Mouse (Mus musculus) NIH3T3 (cell line): ENCODE data around the gene Ppfia4.

Source experiments
- DNase-seq: peaks from one replicate; pipeline ENCODE4 v3.0.0-alpha.2; 2012; ENCODE audit warnings: low read depth

Gene Ppfia4

DNA sequence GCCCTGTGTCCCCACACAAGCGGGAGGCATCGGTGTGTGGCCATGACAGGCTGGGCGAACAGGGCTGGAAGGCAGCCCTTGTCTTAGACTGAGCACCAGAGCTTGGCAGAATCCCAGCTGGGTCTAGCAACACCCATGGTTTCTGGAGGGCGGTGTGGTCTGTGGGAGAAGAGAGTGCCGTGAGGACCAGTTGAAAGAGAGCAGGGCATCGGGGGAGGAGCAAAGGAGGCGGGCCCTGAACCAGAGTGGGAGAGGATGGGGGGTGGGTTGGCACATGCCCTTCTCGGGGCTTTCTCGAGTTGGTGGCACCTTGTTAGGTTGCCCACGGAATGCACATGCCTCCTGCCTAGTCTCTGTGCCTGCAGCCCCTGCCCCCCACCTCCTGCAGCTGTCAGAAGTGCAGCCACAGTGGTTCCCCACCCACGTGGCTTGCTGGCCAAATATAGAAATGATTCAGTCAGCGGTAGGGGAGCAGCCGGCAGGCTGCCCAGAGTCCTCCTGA, at the start of gene Ppfia4:
Ppfia4 (minus strand) TSS at position 159 of the 502 bp plus-strand sequence.
- peak; percentile 93 for DNase-seq

DNA sequence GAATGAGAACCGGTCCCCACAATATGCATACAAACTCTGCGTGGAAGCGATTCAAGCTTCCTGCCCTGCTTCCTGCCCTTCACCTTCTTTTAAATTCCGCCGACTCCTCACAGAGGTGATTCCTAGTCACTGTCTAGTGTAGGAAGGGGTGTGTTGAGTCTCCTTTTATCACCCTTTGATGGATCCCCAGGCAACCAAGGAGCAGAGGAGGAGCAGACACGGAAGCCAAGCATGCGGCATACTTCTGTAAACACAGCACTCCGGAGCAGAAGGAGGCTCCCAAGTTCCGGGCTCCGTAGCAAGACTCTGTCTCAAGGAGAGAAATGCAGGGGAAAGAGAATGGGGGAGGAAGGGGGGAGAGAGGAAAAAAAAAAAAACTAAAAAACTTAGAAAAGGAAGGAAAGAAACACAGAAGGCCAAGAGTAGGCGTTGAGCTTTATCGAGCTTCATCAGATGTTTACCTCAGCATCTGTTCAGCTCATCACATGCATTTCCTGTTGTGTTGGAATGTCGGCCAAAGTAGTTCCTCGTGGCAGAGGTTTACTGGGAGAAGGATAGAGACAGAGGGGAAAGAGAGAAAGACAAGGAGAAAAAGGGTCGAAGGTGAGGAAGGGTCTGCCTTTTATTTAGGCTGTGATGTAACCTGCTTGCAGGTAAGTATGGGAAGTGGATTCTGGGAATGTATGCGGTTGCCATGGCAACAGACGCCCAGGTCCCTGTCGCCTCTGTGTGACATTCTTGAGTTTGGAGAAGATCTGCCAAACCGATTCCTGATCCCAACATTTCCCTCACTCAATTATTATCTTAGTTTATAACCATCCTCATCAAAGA, 49.3 kb upstream of the Ppfia4 start:
- DNase-seq = no peak

DNA sequence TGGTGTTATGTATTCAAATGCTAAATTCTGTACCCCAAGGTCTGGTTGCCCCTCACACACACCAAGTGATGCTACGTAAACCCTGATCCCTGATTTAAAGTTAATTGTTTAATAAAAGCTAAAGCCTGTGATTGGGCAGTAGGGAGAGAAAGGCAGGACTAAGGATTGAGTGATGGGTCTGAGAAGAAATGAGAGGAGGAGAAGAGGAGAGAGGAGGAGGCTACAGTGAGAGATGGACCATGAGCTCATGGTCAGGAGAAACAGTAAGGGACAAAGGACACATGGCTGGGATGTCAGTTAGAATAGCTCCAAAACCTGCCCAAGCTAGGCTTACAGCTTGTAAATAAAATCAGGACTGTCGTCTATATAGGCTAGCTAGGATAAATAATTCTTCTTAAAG, 48.3 kb upstream of the Ppfia4 start:
- no peak for DNase-seq

DNA sequence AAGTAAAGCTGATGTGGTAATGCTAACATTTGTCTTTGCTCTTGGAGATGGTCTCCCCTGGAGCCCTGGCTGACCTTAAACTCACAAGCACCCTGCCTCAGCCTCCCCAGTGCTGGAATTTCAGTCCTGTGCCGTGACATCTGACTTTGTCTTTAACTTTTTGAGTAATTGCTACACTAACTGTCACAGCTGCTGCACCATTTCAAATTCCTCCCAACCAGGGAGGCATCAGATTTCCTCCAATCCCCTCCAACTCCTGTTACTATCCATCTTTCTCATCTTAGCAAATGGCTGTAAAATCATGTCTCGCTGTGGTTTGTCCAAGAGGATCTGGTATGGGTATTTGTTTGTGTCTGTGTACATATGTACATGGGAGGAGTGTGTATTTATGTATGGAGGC, 41.4 kb upstream of the Ppfia4 start:
- DNase-seq = no peak

DNA sequence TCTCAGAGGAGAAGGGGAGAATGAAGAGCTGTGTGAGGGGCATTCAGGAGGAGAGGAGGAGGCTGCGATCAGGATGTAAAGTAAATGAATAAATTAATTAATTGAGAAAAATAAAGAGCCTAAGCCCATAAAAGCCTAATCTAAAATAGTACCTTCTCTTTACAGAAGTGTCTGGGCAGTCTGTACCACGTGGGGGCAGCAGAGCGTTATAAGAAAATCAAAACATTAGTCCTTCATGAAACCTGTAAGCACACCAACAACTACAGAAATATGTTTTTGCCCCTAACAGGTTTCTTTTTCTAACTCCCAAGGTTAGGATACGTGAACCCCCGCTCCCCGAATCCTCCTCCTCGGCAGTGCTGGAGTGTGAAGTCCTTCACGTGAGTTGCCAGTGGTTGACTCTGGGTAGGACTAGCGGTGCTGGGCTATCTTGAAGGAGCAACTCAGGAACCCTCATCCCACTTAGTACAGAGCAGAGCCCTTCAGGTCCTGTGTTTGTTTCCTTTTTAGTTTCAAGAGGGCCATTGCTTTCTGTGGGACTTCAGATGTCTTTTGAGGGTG, 36.1 kb upstream of the Ppfia4 start:
- peak; percentile 85 for DNase-seq

DNA sequence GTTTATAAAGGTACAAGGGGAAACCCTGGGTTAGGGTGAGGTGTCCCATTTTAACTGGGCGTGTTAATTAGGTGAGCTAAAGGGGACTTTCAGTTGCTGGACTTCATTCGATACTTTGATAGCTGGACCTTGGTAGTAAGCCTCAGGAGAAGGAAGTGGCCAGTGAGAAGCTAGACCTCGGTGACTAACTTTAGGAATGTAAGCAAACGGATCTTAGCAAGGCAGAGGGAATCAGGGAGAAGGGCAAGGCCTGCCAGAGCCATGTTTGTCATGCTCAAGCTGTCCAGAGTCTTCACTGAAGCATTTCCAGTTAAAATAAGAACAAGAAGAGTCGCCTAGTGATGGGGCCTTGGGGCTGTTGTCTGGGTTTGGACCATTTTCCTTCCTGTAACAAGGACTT, 32.8 kb upstream of the Ppfia4 start:
- DNase-seq = no peak

DNA sequence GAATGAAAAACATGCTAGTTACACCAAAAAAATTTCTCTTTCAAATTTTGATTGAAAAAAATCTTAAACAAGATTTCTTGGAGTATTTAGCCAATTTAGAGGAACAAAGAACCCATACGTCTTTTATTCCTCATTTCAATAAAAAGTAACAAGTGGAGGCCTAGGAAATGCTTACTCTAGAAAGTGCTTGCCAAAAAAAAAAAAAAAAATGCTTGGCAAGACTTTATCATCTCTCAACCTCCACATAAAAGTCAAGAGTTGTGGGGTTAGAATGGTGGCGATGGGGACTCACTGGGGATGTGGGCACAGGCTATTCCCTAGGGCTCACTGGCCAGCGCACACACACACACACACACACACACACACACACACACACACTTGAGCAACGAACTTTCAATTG, 30.5 kb upstream of the Ppfia4 start:
- no peak for DNase-seq

DNA sequence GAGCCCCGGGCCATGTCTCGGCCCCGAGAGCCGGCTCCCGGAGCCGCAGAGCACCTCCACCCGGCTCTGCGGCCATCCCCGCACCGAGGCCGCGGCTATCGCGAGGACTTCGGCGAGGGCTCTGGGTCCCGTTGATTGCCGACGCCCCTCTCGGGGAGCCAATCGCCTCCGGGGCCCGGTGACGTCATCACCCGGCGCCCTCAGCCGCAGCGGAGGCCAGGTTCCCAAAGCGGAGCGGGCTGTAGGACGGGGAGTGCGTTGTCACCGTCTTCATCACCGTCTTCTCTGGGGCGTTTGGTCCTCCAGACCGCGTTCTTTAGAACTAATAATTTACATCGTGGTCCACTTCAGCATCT, 29.1 kb upstream of the Ppfia4 start, which contains the start of gene Tmem183a:
Tmem183a (minus strand) TSS at position 123 of the 356 bp plus-strand sequence.
- peak; percentile 98 for DNase-seq

DNA sequence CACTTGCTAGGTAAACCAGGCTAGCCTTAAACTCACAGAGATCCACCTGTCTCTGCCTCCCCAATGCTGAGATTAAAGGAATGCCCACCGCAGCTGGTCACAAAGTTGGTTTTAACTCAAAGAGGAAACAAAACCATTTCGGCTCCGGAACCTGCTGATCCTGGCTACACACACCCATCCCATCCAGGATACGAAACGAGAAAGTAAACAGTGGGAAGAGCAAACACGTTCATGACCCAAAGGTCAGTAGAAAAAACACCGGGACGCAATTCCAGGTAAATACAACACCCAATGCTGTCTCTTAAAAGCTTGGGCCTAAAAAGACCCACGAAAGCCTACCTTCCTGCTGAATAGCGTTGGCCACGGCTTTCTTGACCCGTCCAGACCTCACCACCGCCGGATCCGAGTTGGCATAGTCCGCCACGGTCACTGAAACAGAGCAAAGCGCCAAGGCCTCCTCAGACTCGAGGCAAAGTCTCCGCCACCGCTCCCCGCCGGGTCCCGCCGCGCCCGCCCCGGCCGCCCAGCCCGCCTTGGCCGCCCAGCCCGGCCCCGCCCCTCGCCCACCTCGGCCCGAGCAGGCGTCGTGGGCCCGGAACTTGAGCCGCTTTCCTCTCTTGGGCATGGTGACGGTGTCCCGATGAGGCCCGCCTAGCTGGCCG, 28.6 kb upstream of the Ppfia4 start:
- DNase-seq = peak; percentile 11

DNA sequence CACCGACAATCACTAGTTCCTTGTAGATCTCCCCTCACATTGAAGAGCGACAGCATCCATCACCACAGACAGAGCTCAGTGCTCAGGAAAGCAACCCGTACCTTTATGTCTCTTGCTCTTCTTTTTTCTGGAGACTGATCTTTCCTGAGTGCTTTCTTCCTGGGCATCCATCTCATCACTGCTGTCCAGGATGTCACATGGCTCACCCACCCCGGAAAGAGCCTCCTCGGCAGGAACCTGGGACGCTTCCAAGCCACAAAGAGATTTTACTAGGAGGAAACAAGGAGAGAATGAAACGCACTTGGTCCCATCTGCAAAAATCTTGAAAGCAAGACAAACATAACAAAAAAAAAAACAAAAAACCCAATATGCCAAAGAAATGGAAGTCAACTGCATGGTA, 27.9 kb upstream of the Ppfia4 start:
- DNase-seq = peak; percentile 18

DNA sequence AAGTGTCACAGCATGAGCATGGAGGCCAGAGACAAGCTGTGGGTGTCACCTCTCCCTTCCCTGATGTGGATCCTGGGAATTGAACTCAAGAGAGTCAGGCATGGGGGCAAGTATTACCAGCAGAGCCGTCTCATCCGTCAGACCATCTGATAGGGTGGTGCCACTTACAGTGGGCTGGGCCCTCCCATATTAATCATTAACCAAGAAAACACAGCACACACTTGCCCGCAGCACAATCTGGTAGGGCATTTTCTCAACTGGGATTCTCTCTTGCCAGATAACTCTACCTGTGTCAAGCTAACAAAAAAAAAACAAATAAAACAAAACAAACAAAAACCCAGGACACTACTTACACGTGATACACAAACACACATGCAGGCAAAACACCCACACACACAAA, 24.7 kb upstream of the Ppfia4 start:
- DNase-seq = no peak

DNA sequence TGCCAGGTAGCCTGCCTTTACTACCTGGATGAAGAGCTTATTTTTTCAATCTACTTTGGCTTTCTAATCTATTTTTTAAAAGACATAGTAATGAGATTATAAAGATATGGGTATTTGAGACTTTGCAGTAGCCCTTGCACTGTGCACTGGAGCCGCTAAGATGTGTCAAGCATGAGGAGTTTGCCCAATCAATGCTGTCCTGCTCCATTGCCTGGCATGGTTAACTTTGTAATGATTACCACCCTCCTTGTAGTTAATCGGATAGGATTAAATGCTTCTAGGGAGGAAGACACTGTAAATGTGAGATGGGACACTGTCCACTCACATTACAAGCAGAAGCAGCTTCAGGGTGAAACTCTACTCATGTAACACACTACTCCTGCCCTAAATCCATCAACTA, 20.6 kb upstream of the Ppfia4 start:
- DNase-seq = no peak

DNA sequence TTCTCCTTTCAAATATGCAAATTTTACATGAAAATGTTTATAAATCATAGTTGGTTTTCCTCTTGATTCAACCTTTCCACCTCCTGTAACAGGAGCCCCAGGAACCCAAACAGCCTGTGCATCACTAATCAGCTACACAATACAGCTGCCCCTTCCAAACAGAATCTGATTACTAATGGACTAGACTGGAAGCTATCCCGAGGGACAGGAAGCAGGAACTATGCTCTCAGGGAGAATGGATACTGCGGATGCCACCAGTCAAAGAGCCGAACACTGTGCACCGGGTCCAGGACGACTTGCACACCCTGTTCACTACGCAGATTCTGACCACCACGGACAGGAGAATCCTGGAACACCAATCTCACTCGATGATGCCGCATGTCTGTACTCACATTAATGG, 15.1 kb upstream of the Ppfia4 start:
- no peak for DNase-seq

DNA sequence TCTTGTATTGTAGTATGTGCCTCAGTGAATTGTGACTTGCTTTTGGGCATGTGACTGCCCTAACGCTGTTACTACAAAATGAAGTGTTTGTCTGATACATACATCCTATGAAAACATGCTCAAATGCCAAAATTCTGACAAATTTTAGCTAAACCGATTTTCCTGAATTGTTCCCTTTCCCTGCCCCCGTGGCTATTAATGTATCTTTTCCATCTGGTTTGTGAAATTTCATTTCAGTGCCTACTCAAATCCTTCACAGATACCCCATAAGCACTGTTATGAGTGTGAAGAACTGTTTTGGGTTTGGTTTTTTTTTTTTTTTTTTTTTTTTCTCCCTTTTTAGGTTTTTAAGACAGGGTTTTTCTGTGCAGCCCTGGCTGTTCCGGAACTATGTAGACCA, 12.3 kb upstream of the Ppfia4 start:
- no peak for DNase-seq

DNA sequence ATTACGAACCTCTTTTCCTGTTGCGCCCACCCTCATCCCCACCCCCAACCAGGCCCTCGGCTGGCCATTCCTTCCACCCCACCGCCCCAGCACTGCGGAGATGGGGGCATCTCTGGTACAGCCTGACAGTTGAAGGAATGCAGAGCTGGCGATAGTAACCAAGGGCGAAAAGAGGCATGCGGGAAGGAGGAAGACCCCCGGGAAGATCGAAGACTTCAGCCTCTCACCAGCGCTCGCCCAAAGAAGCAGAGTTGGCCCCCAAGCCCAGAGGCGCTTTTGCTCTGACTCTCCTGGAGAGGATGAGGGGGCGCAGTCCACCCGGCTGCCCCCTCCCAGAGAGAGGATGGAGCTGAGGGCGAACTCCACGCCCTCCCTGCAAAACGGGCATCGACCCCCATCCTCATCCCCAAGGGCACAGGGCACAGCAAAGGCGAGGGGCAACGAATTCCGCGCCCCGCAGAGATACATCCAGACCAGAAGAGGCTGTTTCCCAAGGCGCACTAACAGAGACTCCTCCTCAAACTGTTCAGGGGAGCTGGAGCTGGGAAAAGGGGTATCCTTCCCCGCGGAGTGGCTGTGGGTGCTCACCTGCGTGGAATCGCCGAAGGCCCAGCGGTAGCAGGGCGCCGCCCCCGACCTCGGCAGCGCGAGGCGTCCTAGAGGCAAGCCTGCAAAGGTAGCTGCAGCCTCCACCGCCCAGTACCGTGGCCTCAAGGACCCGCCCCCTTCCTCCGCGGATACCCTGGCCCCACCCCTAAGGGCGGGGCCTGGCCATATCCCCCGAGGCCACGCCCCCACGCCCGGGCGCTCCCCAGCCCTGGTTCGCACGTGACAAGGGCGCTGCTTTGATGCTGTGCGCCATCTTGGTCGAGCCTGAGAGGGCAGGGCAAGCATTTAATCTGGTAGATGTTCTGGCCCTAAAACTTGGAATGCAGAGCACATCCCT, 11.6 kb upstream of the Ppfia4 start:
- DNase-seq = no peak

DNA sequence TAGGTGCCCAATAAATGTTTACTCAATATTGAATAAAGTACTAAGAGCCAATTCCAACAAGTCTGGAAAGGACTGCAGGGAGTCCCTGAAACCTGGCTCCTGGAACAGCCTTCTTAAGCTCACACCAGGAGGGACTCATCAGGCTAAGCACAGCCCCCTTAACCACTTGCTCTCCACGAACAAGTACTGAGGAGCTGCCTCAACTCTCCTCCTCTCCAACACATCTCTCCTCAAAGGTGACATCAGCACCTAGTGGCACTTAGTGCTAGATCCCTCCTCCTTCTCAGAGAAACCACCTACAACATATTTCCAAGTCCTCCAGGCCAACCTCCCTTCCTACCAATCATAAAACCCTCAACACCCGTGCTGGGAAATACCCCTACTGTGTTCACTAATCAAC, 10.8 kb upstream of the Ppfia4 start:
- DNase-seq = no peak

DNA sequence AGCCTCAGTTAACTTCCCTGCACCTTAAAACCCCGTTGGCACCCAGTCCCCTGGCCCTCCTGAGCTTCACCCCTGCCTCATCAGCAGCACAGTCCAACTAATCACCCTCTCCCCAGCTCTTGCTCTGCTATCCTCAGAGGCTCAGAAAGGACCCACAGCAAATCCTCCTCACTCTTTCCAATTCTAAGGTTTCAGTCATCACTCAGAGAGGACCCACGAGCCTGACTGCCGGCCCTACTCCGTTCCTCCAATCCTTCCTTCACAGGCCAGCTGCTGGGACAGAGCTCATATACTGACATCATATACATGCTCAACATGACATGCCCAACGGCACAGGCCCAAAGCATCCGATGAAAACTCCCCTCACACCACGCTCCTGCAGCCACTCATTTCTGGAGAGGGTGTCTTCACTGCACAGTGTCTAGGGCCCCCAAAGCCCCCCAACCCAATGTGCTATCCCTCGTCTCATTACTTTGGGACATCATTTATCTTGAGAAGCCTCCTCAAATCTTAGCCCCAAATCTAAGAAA, 10.1 kb upstream of the Ppfia4 start:
- DNase-seq = no peak

DNA sequence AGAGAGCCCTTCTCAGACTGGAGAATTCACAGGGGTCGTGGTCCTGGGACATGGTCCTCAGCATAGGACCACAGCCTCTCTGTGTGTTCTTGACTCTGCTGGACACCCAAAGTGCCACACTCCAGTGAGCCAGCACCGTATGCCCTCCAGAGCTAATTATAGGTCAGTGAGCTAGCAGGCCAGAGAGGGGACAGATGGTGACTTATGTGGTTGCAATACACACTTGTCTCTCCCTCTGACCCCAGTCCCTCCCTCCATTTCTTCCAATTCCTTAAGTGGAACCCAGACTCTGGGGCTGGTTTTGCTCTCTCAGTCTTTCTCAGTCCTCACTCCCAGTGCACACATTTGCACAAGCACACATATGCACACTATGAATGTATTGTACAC, 9.5 kb upstream of the Ppfia4 start:
- DNase-seq = no peak

DNA sequence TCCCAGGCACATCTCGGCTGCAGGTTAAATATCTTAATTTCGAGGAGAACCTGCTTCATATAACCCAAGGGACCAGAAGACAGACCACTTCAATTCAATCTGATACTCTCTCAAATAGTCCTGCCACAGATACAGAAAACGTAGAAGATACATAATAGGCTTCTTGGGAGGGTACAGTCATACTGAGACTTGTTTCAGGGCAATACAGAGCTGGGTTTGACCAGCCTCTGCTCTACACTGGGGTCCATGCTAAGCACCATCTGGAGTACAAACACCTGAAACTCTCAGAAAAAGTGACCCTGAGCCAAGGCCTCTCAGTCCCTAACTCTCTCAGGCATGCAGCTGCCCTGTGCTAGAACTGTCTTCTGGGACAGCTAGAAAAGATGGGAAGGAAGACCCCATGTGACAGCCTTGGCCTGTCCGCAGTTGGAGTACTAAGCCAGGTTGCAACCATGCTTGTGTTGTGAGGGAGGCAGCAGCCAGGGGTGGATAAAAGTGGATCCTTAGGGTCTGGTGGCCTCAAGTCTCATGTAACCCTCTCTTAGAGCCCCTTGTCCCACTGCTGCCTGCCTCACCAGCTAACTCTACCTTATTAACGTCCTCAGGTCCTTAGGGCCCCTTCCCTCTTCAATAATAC, 9.0 kb upstream of the Ppfia4 start:
- DNase-seq = no peak

DNA sequence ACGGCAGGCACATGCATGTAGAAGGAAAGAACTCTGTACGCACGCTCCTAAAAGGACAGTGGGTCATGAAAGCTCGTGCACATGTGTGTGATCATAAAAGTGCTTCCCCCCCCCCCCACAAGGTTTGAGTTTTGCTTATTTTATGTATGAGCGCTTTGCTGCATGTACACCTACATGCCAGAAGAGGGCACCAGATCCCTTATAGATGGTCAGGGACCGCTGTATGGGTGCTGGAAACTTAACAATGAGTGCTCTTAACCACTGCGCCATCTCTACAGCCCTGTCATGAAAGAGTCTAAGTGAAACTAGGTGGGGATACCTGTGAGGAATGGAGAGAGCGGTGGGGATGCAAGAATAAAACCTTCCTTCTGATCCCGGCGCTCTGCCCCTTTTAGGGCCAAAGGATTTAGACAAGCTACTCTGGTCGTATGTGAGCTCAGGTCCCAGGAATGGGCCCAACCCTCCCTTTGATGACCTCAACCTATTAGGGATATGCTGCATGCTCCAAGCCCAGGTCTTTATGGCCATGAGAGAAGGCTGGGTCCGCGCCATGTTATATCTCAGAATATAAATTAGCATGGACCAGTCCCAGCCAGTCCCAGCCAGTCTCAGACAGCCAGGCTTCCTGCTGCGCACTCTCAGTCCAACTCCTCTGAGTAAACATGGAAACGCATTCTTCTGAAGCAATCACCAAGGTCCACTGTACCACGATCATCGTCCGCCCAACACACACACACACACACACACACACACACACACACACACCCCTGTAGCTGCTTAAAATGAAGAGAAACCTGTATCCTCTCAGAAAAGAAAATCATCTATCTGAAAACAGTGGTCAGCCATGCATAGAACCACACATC, 7.3 kb upstream of the Ppfia4 start:
- no peak for DNase-seq
